Mouse (Mus musculus) left cerebral cortex, postnatal 10 days (tissue): ENCODE results near the gene D430019H16Rik. TPM values are rescaled to one million over a fixed set of nuclear protein-coding genes. Genes with fewer than 3 reads are reported as not detected.

Experiments
- DNase-seq, 2 experiments: peaks; one replicate each; pipeline ENCODE4 v3.0.0; 2021 to 2022; ENCODE audit warnings: low spot score in 2 of 2, mixed read lengths in 1 of 2; ENCODE audit errors: extremely low spot score in 1 of 2
- intact Hi-C: fragments of 180-260 bp; cut with DNase I; formaldehyde crosslinking; loops from one replicate; pipeline ENCODE4 v1.15.1; 2025
- total RNA-seq, 2 experiments: library from RNA; stranded (reverse); gene quantifications; 2 replicates each; pipeline ENCODE4 v1.2.3; 2021

Gene D430019H16Rik
- 100 to 1,000 TPM; 156 to 157 TPM for total RNA-seq

DNA sequence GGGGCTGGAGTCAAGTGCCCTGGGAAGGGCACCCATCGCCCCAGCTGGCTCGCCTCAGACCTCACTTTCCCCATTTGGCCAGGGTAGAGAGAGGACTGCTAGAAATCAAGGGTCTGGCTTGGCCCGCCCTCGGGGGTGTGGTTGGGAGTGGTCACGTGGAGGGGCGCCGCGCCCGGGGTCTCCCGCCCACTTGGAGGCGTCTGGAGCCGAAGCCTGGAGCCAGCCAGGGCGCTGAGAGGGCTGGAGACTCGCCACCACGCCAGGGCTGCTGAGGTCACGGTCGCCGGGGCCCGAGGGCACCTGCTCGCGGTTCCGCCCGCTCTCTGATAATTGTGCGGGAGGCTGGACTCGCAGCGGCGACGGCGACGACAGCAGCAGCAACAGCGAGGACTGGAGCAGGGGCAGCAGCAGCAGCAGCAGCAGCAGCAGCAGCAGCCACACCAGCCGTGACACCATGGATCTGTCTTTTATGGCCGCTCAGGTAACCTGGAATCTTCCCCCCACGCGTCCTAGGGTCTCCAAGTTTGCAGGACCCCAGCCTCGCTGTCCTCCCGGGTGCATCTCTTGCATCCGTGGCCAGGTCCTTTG, at the start of gene D430019H16Rik:
Gene D430019H16Rik, plus strand, starts transcription at position 187 of the 588 bp plus-strand sequence.
- DNase-seq = peak; percentile 71 to 88
- intact Hi-C loops = no loop called here

- DNase-seq = no peak
- intact Hi-C loops = no loop called here
These were observed 47.6 kb upstream of the D430019H16Rik start for GRCm38 (mm10) chr12:105406008-105406407.

DNA sequence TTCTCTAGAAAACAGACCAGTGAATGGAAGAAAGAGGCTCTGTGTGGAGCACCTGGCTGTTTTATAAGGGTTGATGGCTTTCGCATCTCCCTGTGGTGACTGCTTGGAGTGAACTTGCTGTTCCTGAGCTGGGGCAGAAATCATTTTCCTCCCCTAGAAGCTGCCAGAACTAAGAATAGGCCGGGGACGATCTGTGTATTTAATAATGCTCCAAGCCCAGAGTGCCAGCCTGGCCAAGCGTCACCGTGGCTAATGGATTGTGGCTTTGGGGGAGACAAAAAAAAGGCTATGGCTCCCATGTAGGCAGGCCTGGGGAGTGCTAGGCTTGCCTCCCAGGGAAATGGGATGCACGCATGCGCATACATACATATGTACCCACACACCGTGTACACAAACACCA, 39.7 kb upstream of the D430019H16Rik start:
- intact Hi-C loops = loop anchor here (5.0 kb wide), 1 partner anchor 42 kb away; no protein-coding TSS in a partner anchor
- peak in 1 of 2 experiments; percentile 6 for DNase-seq

GRCm38 (mm10) chr12:105420476-105420875, 33.2 kb upstream of the D430019H16Rik start:
- peak in 1 of 2 experiments; percentile 10 for DNase-seq
- intact Hi-C loops = no loop called here

- peak in 1 of 2 experiments; percentile 14 for DNase-seq
- intact Hi-C loops = loop anchor here (5.0 kb wide), 1 partner anchor 474 kb away; no protein-coding TSS in a partner anchor
These were observed 27.1 kb upstream of the D430019H16Rik start for GRCm38 (mm10) chr12:105426541-105426940.

- intact Hi-C loops = loop anchor here (1.0 to 5.0 kb wide), 2 partner anchors 376 to 475 kb away; no protein-coding TSS in a partner anchor
- peak; percentile 80 to 88 for DNase-seq
These were observed 26.5 kb upstream of the D430019H16Rik start for GRCm38 (mm10) chr12:105427039-105427757.

GRCm38 (mm10) chr12:105431872-105432271, 21.8 kb upstream of the D430019H16Rik start:
- peak in 1 of 2 experiments; percentile 13 for DNase-seq

GRCm38 (mm10) chr12:105432807-105433206, 20.8 kb upstream of the D430019H16Rik start:
- intact Hi-C loops = loop anchor here (5.0 to 10.0 kb wide), 2 partner anchors 49 to 152 kb away; no protein-coding TSS in a partner anchor
- no peak for DNase-seq

More at GRCm38 (mm10) chr12:105431872-105432271, 21.8 kb upstream of the D430019H16Rik start:
- intact Hi-C loops = loop anchor here (5.0 to 10.0 kb wide), 2 partner anchors 50 to 153 kb away; no protein-coding TSS in a partner anchor

DNA sequence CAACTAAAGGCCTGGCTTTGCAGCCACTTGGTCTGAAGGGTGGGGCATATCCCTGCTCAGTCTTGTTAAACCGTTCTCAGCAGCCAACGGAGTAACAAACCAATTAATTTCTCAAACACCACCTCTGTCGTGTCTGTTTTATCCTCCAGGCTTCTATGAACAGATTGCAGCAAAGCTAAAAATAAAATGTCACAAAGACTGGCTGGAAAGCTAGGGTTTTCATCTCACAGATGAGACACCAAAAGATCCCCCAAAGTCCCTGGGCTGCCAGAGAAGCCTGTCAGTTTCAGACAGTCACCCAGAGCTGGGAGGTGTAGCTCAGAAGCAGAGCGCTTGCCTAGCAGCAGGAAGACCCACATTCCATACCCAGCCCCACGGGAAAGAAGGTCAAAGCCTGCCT, 15.4 kb upstream of the D430019H16Rik start:
- DNase-seq = peak; percentile 29 to 41
- intact Hi-C loops = loop anchor here (5.0 to 10.0 kb wide), 2 partner anchors 147 to 174 kb away; no protein-coding TSS in a partner anchor

DNA sequence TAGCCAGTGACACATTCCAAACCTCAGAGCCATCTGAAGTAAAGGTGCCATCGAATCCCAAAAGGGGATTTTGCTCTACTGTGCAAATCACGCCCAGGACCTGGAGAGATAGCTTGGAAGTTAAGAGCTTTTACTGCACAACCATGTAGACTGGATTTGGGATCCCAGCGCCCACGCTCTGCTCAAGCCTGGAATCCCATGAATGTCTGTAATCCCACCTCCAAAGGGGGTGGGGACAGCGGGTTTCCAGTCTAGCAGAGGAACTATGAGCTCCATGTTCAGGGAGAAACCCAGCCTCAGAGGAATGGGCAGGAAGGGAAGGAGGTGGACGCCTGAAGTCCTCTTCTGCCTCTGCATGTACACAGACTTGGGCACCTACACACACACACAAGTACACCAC, 13.7 kb upstream of the D430019H16Rik start:
- DNase-seq = peak in 1 of 2 experiments; percentile 18
- intact Hi-C loops = loop anchor here (5.0 to 10.0 kb wide), 2 partner anchors 145 to 172 kb away; no protein-coding TSS in a partner anchor

DNA sequence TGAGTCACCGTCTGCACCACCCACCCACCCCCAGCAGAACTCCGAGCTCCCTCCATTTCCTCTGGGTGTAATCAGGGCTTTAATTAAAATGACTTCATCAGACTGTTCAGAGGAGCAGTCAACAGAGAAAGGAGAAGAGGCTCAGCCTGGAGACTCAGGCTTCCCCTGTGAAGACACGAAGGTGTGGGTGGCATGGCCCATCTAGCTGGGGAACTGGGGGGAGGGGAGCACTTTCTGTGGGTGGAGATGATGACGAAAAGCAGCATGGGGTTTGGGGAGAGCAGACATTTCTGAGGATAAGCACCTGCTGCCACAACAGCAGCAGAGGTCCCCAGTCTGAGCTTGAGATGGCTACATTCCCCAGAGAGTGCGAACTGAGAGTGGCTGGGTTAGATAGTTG, 10.1 kb upstream of the D430019H16Rik start:
- peak in 1 of 2 experiments; percentile 36 for DNase-seq
- intact Hi-C loops = no loop called here

DNA sequence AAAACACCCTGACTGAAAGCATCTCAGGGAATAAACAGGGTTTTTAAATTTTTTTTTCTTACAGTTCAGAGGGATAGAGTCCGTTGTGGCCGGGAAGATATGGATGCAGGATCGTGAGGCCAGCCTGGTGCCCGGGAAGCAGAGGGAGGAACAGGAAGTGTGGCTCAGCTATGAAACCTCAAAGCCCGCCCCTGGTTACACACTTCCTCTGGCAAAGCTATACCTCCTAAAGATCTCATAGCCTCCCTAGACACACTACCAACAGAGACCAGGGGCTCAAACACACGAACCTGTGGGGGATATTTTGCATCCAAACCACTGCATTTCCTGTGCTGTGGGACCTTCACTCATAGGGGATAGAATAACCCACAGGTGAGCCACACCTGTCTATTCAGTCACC, 7.9 kb upstream of the D430019H16Rik start:
- peak in 1 of 2 experiments; percentile 1 for DNase-seq
- intact Hi-C loops = no loop called here

GRCm38 (mm10) chr12:105449239-105449638, 4.4 kb upstream of the D430019H16Rik start:
- DNase-seq = peak in 1 of 2 experiments; percentile 17
- intact Hi-C loops = no loop called here

DNA sequence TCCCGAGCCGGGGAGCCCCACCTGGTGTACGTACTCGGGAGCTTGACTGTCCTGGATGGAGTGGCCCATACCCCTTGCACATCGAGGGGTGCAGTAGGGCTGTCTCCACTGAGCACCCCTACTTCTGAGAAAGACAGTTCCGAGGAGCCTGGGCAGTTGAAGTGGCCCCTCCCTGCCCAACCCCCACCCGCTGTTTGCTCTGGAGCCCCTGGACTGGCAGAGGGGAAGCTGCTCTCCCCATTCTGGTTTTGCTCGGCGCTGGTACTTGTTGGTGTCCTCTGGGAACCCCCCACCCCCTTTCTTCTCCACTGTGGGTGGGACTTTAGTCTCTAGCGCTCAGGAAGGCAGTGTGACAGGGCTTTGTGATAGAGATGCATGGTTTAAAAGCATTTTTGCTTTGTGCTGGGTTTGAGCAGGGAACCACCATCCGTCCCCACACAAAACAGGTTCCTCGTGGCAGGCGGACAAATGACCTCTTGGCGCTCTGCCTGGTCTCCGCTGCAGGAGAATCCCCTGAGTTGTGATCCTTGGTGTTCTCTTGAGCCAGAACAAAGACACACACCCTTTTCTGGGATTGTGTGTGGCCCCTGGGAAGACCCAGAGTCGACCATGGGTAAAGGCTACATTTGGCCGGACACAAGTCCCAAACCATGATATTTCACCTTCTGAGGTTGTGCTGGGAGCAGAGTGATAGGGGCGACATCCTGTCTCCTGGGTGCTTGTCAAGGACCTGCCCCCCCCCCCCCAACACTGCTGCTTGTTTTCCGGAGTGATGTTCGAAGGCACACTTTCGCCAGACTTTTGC, 804 bp downstream of the D430019H16Rik start:
- intact Hi-C loops = no loop called here

GRCm38 (mm10) chr12:105455063-105455559, 1.5 kb downstream of the D430019H16Rik start:
- intact Hi-C loops = no loop called here
- DNase-seq = peak; percentile 17 to 59

More for the DNA sequence above, 804 bp downstream of the D430019H16Rik start:
- peak in 1 of 2 experiments; percentile 44 for DNase-seq

DNA sequence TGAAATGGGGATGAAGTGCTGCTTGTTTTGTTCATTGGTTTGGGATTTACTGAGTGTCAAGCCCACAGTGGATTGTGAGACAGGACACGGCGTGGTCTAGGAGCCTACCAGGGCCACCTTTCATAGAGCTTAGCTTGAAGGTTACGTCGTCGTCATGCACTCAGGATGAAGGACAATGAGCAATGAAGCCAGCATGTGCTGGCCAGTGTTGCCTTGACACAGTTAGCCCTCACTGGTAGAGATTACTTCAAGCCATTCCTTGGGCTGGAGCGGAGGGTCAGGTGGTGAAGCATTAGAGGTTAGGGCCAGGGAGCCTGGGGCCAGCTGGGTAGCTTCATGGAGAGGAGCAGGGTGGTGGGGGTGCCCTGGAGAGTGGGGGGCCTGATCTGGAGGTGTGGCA, 5.1 kb downstream of the D430019H16Rik start:
- no peak for DNase-seq
- intact Hi-C loops = no loop called here

DNA sequence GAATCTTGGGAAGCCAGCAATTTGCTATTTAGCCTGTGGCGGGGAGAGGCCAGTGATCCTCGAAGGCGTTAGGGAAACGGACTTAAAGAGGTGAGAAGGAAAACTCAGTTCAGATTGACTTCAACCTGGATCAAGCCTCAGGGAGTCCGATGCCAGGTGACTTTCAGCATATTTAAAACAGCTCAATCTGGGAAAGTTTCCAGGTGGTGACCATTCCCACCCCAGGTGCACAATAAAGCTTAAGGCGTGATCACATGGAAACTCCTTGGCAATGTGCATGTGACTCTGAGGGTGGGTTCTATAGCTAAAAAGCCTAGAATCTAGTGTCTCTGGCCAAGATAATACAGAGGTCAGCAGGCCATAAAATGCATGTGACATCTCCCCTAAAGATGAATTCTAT, 7.4 kb downstream of the D430019H16Rik start:
- DNase-seq = peak in 1 of 2 experiments; percentile 7
- intact Hi-C loops = no loop called here

- intact Hi-C loops = no loop called here
- DNase-seq = peak in 1 of 2 experiments; percentile 28
These were observed 15.4 kb downstream of the D430019H16Rik start for GRCm38 (mm10) chr12:105469026-105469425.
